Mouse (Mus musculus) megakaryocyte, embryonic 14.5 days (primary cell): ENCODE data around the gene Entpd1. TPM values are rescaled to one million over a fixed set of nuclear protein-coding genes. Genes with fewer than 3 reads are reported as not detected.

Source experiments
- H3K27me3 ChIP-seq: replicated peaks from 2 replicates; pipeline ENCODE3; 2012; ENCODE audit warnings: inconsistent platforms
- H3K36me3 ChIP-seq: replicated peaks from 2 replicates; pipeline ENCODE3; 2012; ENCODE audit warnings: low read length, inconsistent platforms, mixed read lengths
- H3K4me1 ChIP-seq: 2 replicates; pipeline ENCODE4 v1.6.1; 2012; ENCODE audit warnings: inconsistent platforms
- H3K4me3 ChIP-seq: replicated peaks from 2 replicates; pipeline ENCODE3; 2012; ENCODE audit warnings: moderate library complexity, mild to moderate bottlenecking, inconsistent platforms
- H3K9me3 ChIP-seq: 2 replicates; pipeline ENCODE4 v1.6.1; 2012; ENCODE audit warnings: inconsistent platforms
- FLI1 ChIP-seq: IDR thresholded peaks from 2 replicates; pipeline ENCODE4 v1.6.1; 2012; ENCODE audit warnings: low read length, inconsistent platforms, mixed read lengths
- GATA1 ChIP-seq: IDR thresholded peaks from 3 replicates; pipeline ENCODE4 v1.6.1; 2012; ENCODE audit warnings: mixed read lengths, low read length, inconsistent platforms, borderline replicate concordance
- polyA plus RNA-seq: library from polyadenylated mRNA; stranded (reverse); fragments of >175 nt; gene quantifications from 2 replicates; pipeline ENCODE4 v1.2.3, GENCODE M21; 2012; ENCODE audit warnings: low replicate concordance; ENCODE audit not compliant: insufficient read depth

The Entpd1 gene
- polyA plus RNA-seq, 1 experiment = 1.9 TPM

- Histone ChIP-seq H3K4me1 (peaks cover 42% of the 10 kb centered on the region), H3K27me3 (no peaks in the 10 kb centered on the region), H3K36me3 (no peaks in the 10 kb centered on the region), H3K9me3 (no peaks in the 10 kb centered on the region), H3K4me3 (no peak overlapping the region)
- TF ChIP-seq FLI1 (no peak), GATA1 (no peak)
These were observed 107.4 kb downstream of the Entpd1 start for GRCm38 (mm10) chr19:40719439-40720105.

GRCm38 (mm10) chr19:40720381-40720780, 108.2 kb downstream of the Entpd1 start:
- Histone ChIP-seq H3K27me3 (no peaks in the 10 kb centered on the region), H3K4me1 (peaks cover 42% of the 10 kb centered on the region), H3K9me3 (no peaks in the 10 kb centered on the region), H3K36me3 (no peaks in the 10 kb centered on the region), H3K4me3 (no peak overlapping the region)
- TF ChIP-seq GATA1 (no peak), FLI1 (no peak)

GRCm38 (mm10) chr19:40722137-40723038, 110.2 kb downstream of the Entpd1 start:
- TF ChIP-seq GATA1 (no peak), FLI1 (no peak)
- H3K9me3 ChIP-seq = no peaks in the 10 kb centered on the region
- no peak overlapping the region for H3K4me3 ChIP-seq
- no peaks in the 10 kb centered on the region for H3K27me3 ChIP-seq
- H3K36me3 ChIP-seq = no peaks in the 10 kb centered on the region
- peaks cover 51% of the 10 kb centered on the region for H3K4me1 ChIP-seq

GRCm38 (mm10) chr19:40723516-40723915, 111.3 kb downstream of the Entpd1 start:
- peaks cover 52% of the 10 kb centered on the region for H3K4me1 ChIP-seq
- no peak for TF ChIP-seq GATA1
- no peak for TF ChIP-seq FLI1
- H3K27me3 ChIP-seq = peaks cover under 1% of the 10 kb centered on the region
- no peaks in the 10 kb centered on the region for H3K36me3 ChIP-seq
- no peaks in the 10 kb centered on the region for H3K9me3 ChIP-seq
- H3K4me3 ChIP-seq = peak overlapping the region; percentile 65

GRCm38 (mm10) chr19:40726148-40726547, 114.0 kb downstream of the Entpd1 start:
- Histone ChIP-seq H3K36me3 (no peaks in the 10 kb centered on the region), H3K4me1 (peaks cover 55% of the 10 kb centered on the region), H3K4me3 (no peak overlapping the region), H3K9me3 (no peaks in the 10 kb centered on the region), H3K27me3 (peaks cover 5% of the 10 kb centered on the region)
- no peak for TF ChIP-seq FLI1

- Histone ChIP-seq H3K27me3 (peaks cover 5% of the 10 kb centered on the region), H3K4me1 (peaks cover 55% of the 10 kb centered on the region), H3K9me3 (no peaks in the 10 kb centered on the region), H3K4me3 (no peak overlapping the region), H3K36me3 (no peaks in the 10 kb centered on the region)
- no peak for TF ChIP-seq GATA1
These were observed 114.4 kb downstream of the Entpd1 start for GRCm38 (mm10) chr19:40726614-40727013.

GRCm38 (mm10) chr19:40728213-40728612, 116.0 kb downstream of the Entpd1 start:
- no peaks in the 10 kb centered on the region for H3K36me3 ChIP-seq
- TF ChIP-seq FLI1 (no peak), GATA1 (no peak)
- peaks cover 48% of the 10 kb centered on the region for H3K4me1 ChIP-seq
- no peaks in the 10 kb centered on the region for H3K9me3 ChIP-seq
- H3K27me3 ChIP-seq = peaks cover 5% of the 10 kb centered on the region
- no peak overlapping the region for H3K4me3 ChIP-seq

- TF ChIP-seq GATA1 (no peak), FLI1 (no peak)
- peak overlapping the region; percentile 56 for H3K4me3 ChIP-seq
- no peaks in the 10 kb centered on the region for H3K9me3 ChIP-seq
- H3K36me3 ChIP-seq = no peaks in the 10 kb centered on the region
- peaks cover 42% of the 10 kb centered on the region for H3K4me1 ChIP-seq
- peaks cover 5% of the 10 kb centered on the region for H3K27me3 ChIP-seq
These were observed 116.7 kb downstream of the Entpd1 start for GRCm38 (mm10) chr19:40728732-40729420.

- no peak for TF ChIP-seq FLI1
- TF ChIP-seq GATA1 = no peak
- Histone ChIP-seq H3K36me3 (no peaks in the 10 kb centered on the region), H3K9me3 (no peaks in the 10 kb centered on the region)
These were observed 121.2 kb downstream of the Entpd1 start for GRCm38 (mm10) chr19:40733409-40733808.

More at GRCm38 (mm10) chr19:40733409-40733808, 121.2 kb downstream of the Entpd1 start:
- no peak overlapping the region for H3K4me3 ChIP-seq
- H3K27me3 ChIP-seq = peaks cover 5% of the 10 kb centered on the region
- H3K4me1 ChIP-seq = peaks cover 31% of the 10 kb centered on the region
